Mouse (Mus musculus): ENCODE measurements at regions not wholly inside any gene's neighbourhood (a gene's known extent, or its start where the extent isn't known, plus 50 kb on each side); places are given as distances from the start of the nearest gene placed in this dataset.

DNA sequence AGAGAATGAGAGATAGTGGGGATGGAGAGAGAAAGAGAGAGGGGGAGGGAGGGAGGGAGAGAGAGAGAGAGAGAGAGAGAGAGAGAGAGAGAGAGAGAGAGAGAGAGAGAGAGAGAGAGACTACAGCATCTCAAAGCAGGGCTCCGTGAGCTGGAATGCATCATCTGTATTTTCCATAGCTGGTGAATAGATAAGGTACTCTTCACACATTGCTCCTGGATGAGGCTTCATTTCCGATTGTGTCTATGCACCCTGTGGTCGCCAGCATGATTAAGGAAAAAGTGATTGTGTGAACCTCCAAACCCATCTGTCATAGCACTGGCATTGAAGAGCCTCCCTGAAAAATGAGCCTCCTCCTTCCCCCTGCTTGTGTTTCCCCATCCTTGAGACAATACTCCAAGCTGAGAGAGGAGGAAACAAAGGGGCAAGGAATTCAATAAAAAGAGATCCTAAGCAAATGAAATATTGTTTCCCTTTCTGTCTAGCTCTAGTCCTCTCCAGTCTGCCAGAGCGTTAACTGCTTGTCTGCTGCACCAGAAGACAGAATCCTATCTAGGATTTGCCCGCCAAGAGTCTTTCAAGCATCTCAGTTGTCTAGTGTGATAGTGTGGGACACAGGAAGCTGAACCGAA lies 130.4 kb upstream of the Spats2l start:
- Histone ChIP-seq H3K9ac (ENCODE audit: insufficient read depth, low read depth) (no peak overlapping the region), H3K27ac (ENCODE audit: insufficient read depth, low read depth) (no peak overlapping the region), H3K9me3 (replicated peaks; ENCODE audit: low read length) (no peaks in the 10 kb centered on the region), H3K27me3 (replicated peaks) (no peaks in the 10 kb centered on the region), H3K4me3 (replicated peaks in 1 of 3; ENCODE audit: low read depth in 2 of 3, low read length in 2 of 3, poor library complexity in 1 of 3) (no peak overlapping the region), H3K4me1 (ENCODE audit: control insufficient read depth in 1 of 2, insufficient read depth in 2 of 2) (no peaks in the 10 kb centered on the region; a peak in 1 of 4 replicates), H3K36me3 (replicated peaks in 1 of 2; ENCODE audit: control insufficient read depth in 1 of 2, insufficient read depth in 1 of 2, low read length in 1 of 2) (no peaks in the 10 kb centered on the region), H3K4me2 (ENCODE audit: insufficient read depth, low read depth, poor library complexity, severe bottlenecking) (no peak overlapping the region), H3K79me2 (replicated peaks; ENCODE audit: control insufficient read depth, extremely low read depth, insufficient read depth, poor library complexity, severe bottlenecking) (no peaks in the 10 kb centered on the region)
- in situ Hi-C loops (cut with MboI; ENCODE audit: low pct_ligation_motif_present, low pct_unique_long_range_greater_than_20kb, low sequenced_read_pairs) (no loop called here), dilution Hi-C loops (cut with MboI; ENCODE audit: extremely low pct_ligation_motif_present, extremely low pct_unique_long_range_greater_than_20kb, low sequenced_read_pairs) (no loop called here)
- DNase-seq (ENCODE audit: extremely low read depth): no peak
- TF ChIP-seq MAX (IDR thresholded peaks at IDR 0.05; ENCODE audit: low read length) (no peak), TBP (conservative IDR thresholded peaks at IDR 0.05; ENCODE audit: low read depth, low read length) (no peak), MXI1 (IDR thresholded peaks at IDR 0.05; ENCODE audit: low read depth, low read length) (no peak)

DNA sequence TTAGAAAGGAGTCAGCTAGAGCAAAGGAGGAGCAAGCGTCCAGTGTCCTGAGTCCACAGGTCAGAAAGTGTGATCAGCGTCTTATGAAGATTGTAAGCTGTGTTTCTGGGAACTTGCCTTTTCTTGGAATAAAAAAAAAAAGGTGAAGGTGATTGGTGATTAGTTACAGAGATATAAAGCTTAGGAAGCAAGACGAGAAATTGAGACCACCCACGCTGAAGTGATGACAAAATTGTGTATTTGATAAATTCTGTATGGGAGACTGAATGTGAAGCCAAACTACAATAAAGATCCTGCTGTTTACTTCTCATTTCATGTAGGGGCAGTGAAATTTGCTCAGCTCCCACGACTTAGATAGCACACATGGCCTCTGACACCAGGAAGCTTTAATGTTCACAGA lies 109.0 kb upstream of the Spats2l start:
- Histone ChIP-seq H3K4me2 (ENCODE audit: insufficient read depth, low read depth, poor library complexity, severe bottlenecking) (no peak overlapping the region), H3K27ac (ENCODE audit: insufficient read depth, low read depth) (no peak overlapping the region), H3K4me3 (replicated peaks in 1 of 3; ENCODE audit: low read depth in 2 of 3, low read length in 2 of 3, poor library complexity in 1 of 3) (no peak overlapping the region), H3K36me3 (replicated peaks in 1 of 2; ENCODE audit: control insufficient read depth in 1 of 2, insufficient read depth in 1 of 2, low read length in 1 of 2) (no peaks in the 10 kb centered on the region), H3K4me1 (ENCODE audit: control insufficient read depth in 1 of 2, insufficient read depth in 2 of 2) (no peaks in the 10 kb centered on the region), H3K27me3 (replicated peaks) (no peaks in the 10 kb centered on the region), H3K9ac (ENCODE audit: insufficient read depth, low read depth) (no peak overlapping the region), H3K79me2 (replicated peaks; ENCODE audit: control insufficient read depth, extremely low read depth, insufficient read depth, poor library complexity, severe bottlenecking) (no peaks in the 10 kb centered on the region), H3K9me3 (replicated peaks; ENCODE audit: low read length) (peaks cover 3% of the 10 kb centered on the region)
- dilution Hi-C loops (cut with MboI; ENCODE audit: extremely low pct_ligation_motif_present, extremely low pct_unique_long_range_greater_than_20kb, low sequenced_read_pairs): no loop called here
- in situ Hi-C loops (cut with MboI; ENCODE audit: low pct_ligation_motif_present, low pct_unique_long_range_greater_than_20kb, low sequenced_read_pairs): no loop called here
- no peak for DNase-seq (ENCODE audit: extremely low read depth)
- TF ChIP-seq JUN (IDR thresholded peaks at IDR 0.05; ENCODE audit: insufficient read depth, low read depth, low read length) (no peak), POLR2AphosphoS2 (IDR thresholded peaks at IDR 0.05; ENCODE audit: low read depth, low read length) (no peak), TBP (conservative IDR thresholded peaks at IDR 0.05; ENCODE audit: low read depth, low read length) (no peak), CHD1 (IDR thresholded peaks at IDR 0.05; ENCODE audit: low read depth, low read length) (no peak)

DNA sequence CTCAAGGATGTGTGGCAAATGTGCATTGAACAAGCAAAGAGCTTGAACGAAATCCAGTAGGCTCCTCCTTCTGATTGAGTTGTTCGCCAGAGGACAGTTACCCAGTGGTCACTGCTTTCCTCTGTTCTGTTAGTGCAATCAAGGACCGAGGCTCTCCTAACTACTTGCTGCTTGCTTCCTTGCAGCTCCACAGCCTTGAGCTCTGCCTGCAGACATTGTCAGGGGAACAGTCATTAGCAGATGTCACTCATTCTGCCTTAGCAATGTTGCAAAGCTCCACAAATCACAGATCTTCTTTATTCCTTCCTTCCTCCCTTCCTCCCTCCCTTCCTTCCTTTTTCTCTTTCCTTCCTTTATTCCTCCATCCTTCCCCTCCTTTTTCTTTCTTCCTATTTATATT lies 108.2 kb upstream of the Spats2l start:
- no peaks in the 10 kb centered on the region for H3K79me2 ChIP-seq (replicated peaks; ENCODE audit: control insufficient read depth, extremely low read depth, insufficient read depth, poor library complexity, severe bottlenecking)
- in situ Hi-C loops (cut with MboI; ENCODE audit: low pct_ligation_motif_present, low pct_unique_long_range_greater_than_20kb, low sequenced_read_pairs) (no loop called here), dilution Hi-C loops (cut with MboI; ENCODE audit: extremely low pct_ligation_motif_present, extremely low pct_unique_long_range_greater_than_20kb, low sequenced_read_pairs) (no loop called here)
- no peaks in the 10 kb centered on the region for H3K36me3 ChIP-seq (replicated peaks in 1 of 2; ENCODE audit: control insufficient read depth in 1 of 2, insufficient read depth in 1 of 2, low read length in 1 of 2)
- no peak overlapping the region for H3K4me2 ChIP-seq (ENCODE audit: insufficient read depth, low read depth, poor library complexity, severe bottlenecking)
- TF ChIP-seq CHD2 (IDR thresholded peaks at IDR 0.05; ENCODE audit: low read length): no peak
- TF ChIP-seq SMC3 (IDR thresholded peaks at IDR 0.05; ENCODE audit: low read depth, low read length): no peak
- no peak for TF ChIP-seq ELF1 (IDR thresholded peaks at IDR 0.05; ENCODE audit: low read depth, low read length)
- no peak for TF ChIP-seq TBP (conservative IDR thresholded peaks at IDR 0.05; ENCODE audit: low read depth, low read length)
- TF ChIP-seq MAFK (IDR thresholded peaks at IDR 0.05; ENCODE audit: insufficient replicate concordance, low read length): no peak
- no peak for TF ChIP-seq MXI1 (IDR thresholded peaks at IDR 0.05; ENCODE audit: low read depth, low read length)
- no peak for TF ChIP-seq IRF4 (IDR thresholded peaks at IDR 0.05; ENCODE audit: low read depth, low read length)
- no peak for TF ChIP-seq ZNF384 (IDR thresholded peaks at IDR 0.05; ENCODE audit: low read depth, low read length)
- TF ChIP-seq KAT2A (IDR thresholded peaks at IDR 0.05; ENCODE audit: insufficient replicate concordance, low read length): no peak
- TF ChIP-seq TCF12 (IDR thresholded peaks at IDR 0.05; ENCODE audit: low read depth, low read length): no peak
- no peak for TF ChIP-seq PAX5 (IDR thresholded peaks at IDR 0.05; ENCODE audit: low read length)
- TF ChIP-seq EP300 (IDR thresholded peaks at IDR 0.05; ENCODE audit: low read length): no peak
- TF ChIP-seq MEF2A (IDR thresholded peaks at IDR 0.05; ENCODE audit: borderline replicate concordance, low read depth, low read length): no peak
- TF ChIP-seq POLR2AphosphoS2 (IDR thresholded peaks at IDR 0.05; ENCODE audit: low read depth, low read length): no peak
- TF ChIP-seq NELFE (IDR thresholded peaks at IDR 0.05; ENCODE audit: low read depth, low read length): no peak
- no peak for TF ChIP-seq MAZ (IDR thresholded peaks at IDR 0.05; ENCODE audit: low read depth, low read length)
- TF ChIP-seq UBTF (IDR thresholded peaks at IDR 0.05; ENCODE audit: low read depth, low read length): no peak
- no peak for TF ChIP-seq NRF1 (IDR thresholded peaks at IDR 0.05; ENCODE audit: low read depth, low read length)
- no peak for TF ChIP-seq ETS1 (conservative IDR thresholded peaks at IDR 0.05; ENCODE audit: low read depth, low read length)
- no peak for TF ChIP-seq ZC3H11A (IDR thresholded peaks at IDR 0.05; ENCODE audit: low read depth, low read length)
- H3K27me3 ChIP-seq (replicated peaks): no peaks in the 10 kb centered on the region
- H3K27ac ChIP-seq (ENCODE audit: insufficient read depth, low read depth): no peak overlapping the region
- no peak for DNase-seq (ENCODE audit: extremely low read depth)
- no peak overlapping the region for H3K9ac ChIP-seq (ENCODE audit: insufficient read depth, low read depth)
- no peaks in the 10 kb centered on the region for H3K9me3 ChIP-seq (replicated peaks; ENCODE audit: low read length)
- no peak overlapping the region for H3K4me3 ChIP-seq (replicated peaks in 1 of 3; ENCODE audit: low read depth in 2 of 3, low read length in 2 of 3, poor library complexity in 1 of 3)
- no peaks in the 10 kb centered on the region for H3K4me1 ChIP-seq (ENCODE audit: control insufficient read depth in 1 of 2, insufficient read depth in 2 of 2)

Measured in CH12.LX (cell line).